Comparison of ENCODE assay signal across 8 mouse cellular contexts in the genomic region with DNA sequence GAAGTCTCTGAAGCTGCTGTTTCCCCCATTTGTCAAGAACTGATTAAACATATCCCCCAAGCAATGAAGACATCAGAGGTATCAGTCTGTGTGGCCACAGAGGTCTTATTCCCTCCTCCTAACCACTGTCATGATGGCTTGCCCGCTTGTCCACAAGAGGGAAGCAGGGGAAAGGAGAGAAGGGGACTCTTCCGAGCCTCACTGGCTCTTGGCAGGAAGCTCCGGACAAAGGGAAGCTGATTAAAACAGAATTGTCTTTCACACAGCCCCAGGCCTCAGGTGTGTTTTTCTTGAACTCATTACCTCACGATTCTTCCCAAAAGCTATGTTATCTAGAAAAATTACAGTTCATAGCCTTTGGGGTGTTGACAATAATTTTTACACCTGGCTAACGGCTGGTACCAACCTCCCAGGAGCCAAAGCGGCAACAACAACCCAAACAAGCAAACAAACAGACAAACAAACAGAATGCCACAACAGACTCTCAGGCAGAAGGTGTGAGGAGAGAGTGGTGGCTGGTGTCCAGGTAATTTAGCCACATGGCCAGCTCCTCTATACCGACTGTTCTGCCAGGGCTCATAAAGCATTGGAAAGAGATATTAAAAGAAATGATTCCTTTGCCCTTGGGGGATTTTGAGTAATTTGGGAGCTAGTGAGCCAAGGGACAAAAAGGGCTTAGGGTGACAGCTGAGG.
DNase-seq lines count a peak whose midpoint lies in the region; ATAC-seq lines count a peak whose summit lies in the region.

No protein-coding gene starts in this region.

- DNase-seq in neural tube, embryonic 11.5 days (ENCODE audit: low spot score) = peak; percentile 16
- DNase-seq in cerebellum, adult 8-10 months = peak; percentile 77
- peak; percentile 64 for DNase-seq in heart, postnatal 4 days
- DNase-seq in B cell, adult 2 months = no peak
- DNase-seq in left cerebral cortex, adult 11 months (ENCODE audit: low spot score) = no peak
- no peak for DNase-seq in right cerebral cortex, adult 2 months (ENCODE audit: low spot score in 2 of 2)

- no peak overlapping the region for H3K4me3 ChIP-seq in neural tube, embryonic 11.5 days (ENCODE audit: low read depth, low read length)
- no peak overlapping the region for H3K4me3 ChIP-seq in neural tube, embryonic 15.5 days (replicated peaks)
- H3K4me3 ChIP-seq in lung, embryonic 16.5 days (ENCODE audit: low read length) = no peak overlapping the region

- H3K27ac ChIP-seq in neural tube, embryonic 11.5 days (ENCODE audit: low read depth, low read length) = no peak overlapping the region
- no peak overlapping the region for H3K27ac ChIP-seq in neural tube, embryonic 15.5 days (replicated peaks)
- no peak overlapping the region for H3K27ac ChIP-seq in lung, embryonic 16.5 days (ENCODE audit: low read length)

- H3K9me3 ChIP-seq in neural tube, embryonic 11.5 days (ENCODE audit: control insufficient read depth, low read length) = no peaks in the 10 kb centered on the region
- H3K9me3 ChIP-seq in neural tube, embryonic 15.5 days (replicated peaks) = no peaks in the 10 kb centered on the region
- H3K9me3 ChIP-seq in lung, embryonic 16.5 days (ENCODE audit: control insufficient read depth, low read length) = no peaks in the 10 kb centered on the region

- H3K4me1 ChIP-seq in neural tube, embryonic 11.5 days (ENCODE audit: control insufficient read depth, insufficient read depth, low read length) = no peaks in the 10 kb centered on the region
- peaks cover 8% of the 10 kb centered on the region for H3K4me1 ChIP-seq in neural tube, embryonic 15.5 days
- H3K4me1 ChIP-seq in lung, embryonic 16.5 days (replicated peaks; ENCODE audit: control insufficient read depth, insufficient read depth, low read length) = no peaks in the 10 kb centered on the region; the same call in 1 of the 2 replicates

- no peaks in the 10 kb centered on the region for H3K36me3 ChIP-seq in neural tube, embryonic 11.5 days (ENCODE audit: control insufficient read depth, insufficient read depth, low read length)
- H3K36me3 ChIP-seq in neural tube, embryonic 15.5 days = no peaks in the 10 kb centered on the region
- no peaks in the 10 kb centered on the region for H3K36me3 ChIP-seq in lung, embryonic 16.5 days (ENCODE audit: control insufficient read depth, insufficient read depth, low read length)

- no peak overlapping the region for H3K4me2 ChIP-seq in neural tube, embryonic 11.5 days (ENCODE audit: low read depth)
- H3K4me2 ChIP-seq in neural tube, embryonic 15.5 days = no peak overlapping the region
- no peak overlapping the region for H3K4me2 ChIP-seq in lung, embryonic 16.5 days (ENCODE audit: low read depth, low read length)

- 49% methylated on average over 7 of the region's 7 CpGs for WGBS in neural tube, embryonic 11.5 days
- WGBS in neural tube, embryonic 15.5 days = 29% methylated on average over 7 of the region's 7 CpGs
- WGBS in lung, embryonic 16.5 days = 40% methylated on average over 7 of the region's 7 CpGs

- no peaks in the 10 kb centered on the region for H3K27me3 ChIP-seq in neural tube, embryonic 11.5 days (ENCODE audit: control insufficient read depth, insufficient read depth, low read length)
- no peaks in the 10 kb centered on the region for H3K27me3 ChIP-seq in neural tube, embryonic 15.5 days (replicated peaks)
- H3K27me3 ChIP-seq in lung, embryonic 16.5 days (ENCODE audit: control insufficient read depth, insufficient read depth, low read depth, low read length) = no peaks in the 10 kb centered on the region

- no peak overlapping the region for H3K9ac ChIP-seq in neural tube, embryonic 11.5 days (ENCODE audit: low read length)
- no peak overlapping the region for H3K9ac ChIP-seq in neural tube, embryonic 15.5 days (replicated peaks)
- no peak overlapping the region for H3K9ac ChIP-seq in lung, embryonic 16.5 days (ENCODE audit: low read length)

- ATAC-seq in neural tube, embryonic 11.5 days (ENCODE audit: insufficient read depth, low FRiP score, low TSS enrichment) = no peak
- no peak for ATAC-seq in neural tube, embryonic 15.5 days (ENCODE audit: low FRiP score)
- peak; percentile 83 for ATAC-seq in lung, embryonic 16.5 days (ENCODE audit: low read depth)

Comparison
In these comparisons a context has a peak if more than half of its experiments do, and no peak if none do; other contexts are left out.
1. DNase-seq: peak in neural tube, embryonic 11.5 days (single experiment), cerebellum, adult 8-10 months (single experiment) and heart, postnatal 4 days (single experiment); none in B cell, adult 2 months (0 of 2), left cerebral cortex, adult 11 months (single experiment) and right cerebral cortex, adult 2 months (0 of 2).